Mouse (Mus musculus) naive thymus-derived CD4-positive, alpha-beta T cell, adult 5 months (primary cell): Measurements from ENCODE around the gene Fam83b. TPM values are rescaled to one million over a fixed set of nuclear protein-coding genes. Genes with fewer than 3 reads are reported as not detected.

Source experiments
- polyA plus RNA-seq: library from polyadenylated mRNA; unstranded; fragments of 100-300 nt; shearing (Covaris generic); gene quantifications from one replicate; pipeline ENCODE4 v1.2.1, GENCODE M21; 2017

Gene Fam83b
- not detected for polyA plus RNA-seq

DNA sequence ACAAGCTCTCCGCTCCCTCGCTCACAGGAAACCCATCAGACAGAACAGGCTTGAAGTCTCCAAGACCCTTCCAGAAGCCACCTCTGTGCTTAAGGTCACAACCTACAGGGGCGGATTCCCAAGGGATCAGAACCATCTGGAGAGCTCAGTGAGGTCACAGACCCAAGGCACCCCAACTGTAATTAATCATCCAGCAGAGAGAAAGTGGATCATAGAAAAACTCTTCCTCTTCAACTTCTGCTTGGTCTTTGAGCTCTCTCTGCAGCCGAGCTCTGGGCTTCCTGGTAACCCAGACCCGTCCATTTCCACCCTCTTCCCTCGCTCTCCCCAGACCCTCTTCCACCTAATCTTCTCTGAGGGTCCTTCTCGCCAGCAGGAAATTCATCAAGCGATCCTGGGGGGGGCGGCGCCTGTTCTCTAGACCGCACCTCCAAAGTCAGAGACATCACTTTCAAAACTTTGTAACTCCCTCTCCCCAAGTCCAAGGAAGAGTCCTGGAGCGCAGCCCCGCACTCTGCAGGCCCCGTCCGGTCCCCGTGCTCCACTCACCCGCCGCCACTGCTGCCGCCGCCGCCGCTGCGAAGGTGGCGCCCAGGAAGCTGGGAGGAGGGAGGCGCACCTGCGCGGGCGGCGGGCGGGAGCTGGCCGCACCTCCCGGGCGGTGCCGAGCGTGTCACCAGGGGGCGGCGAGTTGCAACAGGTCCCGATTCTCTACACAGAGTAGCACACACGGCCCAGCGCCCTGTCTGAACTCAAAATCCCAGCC is at the start of gene Fam83b:
TSS of gene Fam83b (minus strand) at position 602 of the 766 bp plus-strand sequence.

Other genes starting within 250 kb of the Fam83b start
- gene Hcrtr2, start 243.3 kb downstream of the Fam83b start, polyA plus RNA-seq, result 0.17 TPM